ENCODE assay signal across 8 mouse cellular contexts in the genomic region with DNA sequence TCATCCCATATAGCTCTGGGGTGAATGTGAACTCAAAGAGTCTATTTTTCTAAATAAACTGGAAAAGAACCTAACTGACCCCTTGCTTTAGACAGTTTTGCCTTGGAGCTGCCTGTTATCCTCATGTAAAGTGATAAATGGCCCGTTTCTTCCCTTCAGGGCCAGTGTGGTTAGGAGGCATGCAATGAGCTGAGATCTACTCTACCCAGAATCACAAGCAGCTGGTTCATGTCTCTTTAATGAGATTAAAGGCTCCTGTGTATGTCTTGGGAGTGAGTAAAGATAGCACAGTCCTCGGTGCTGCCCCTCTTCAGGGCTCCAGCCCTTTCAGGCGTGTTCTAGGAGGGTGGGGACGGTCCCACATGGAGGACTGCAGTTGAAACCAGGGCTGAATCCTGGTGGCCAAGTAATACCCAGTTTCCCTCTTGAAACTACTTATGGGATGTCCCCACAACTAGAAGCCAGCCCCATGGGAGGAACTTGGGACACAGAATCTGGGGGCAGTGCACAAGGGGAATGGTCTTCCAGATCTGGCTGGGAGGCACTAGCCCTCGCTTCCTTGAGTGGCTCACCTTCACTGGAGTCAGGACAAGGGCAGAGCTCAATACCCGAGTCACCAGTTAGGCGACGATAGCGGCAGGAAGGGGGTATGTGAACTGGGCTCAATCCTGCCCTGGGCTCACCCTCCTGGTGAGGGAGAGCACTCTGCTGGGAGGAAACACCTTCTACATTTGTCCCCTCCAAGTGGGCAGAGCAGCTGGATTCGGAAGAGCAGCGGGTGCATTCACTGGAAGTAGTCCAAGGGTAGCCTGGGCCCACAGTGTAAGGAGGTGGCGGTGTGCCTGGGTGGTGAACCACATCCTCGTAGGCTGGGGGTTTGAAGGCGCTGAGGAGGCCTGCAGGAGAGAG. TPM values are rescaled to one million over a fixed set of nuclear protein-coding genes. Genes with fewer than 3 reads are reported as not detected.
DNase-seq lines count a peak whose midpoint lies in the region; ATAC-seq and TF ChIP-seq lines count a peak whose summit lies in the region.

No protein-coding gene starts in this region.

- no peak overlapping the region for H3K4me2 ChIP-seq in heart, embryonic 13.5 days
- peak overlapping the region; percentile 99 for H3K4me2 ChIP-seq in hindbrain, embryonic 15.5 days
- peak overlapping the region; percentile 97; the same call in 1 of the 2 replicates for H3K4me2 ChIP-seq in neural tube, embryonic 15.5 days

- 0 out of 2 replicates have a peak overlapping the region, but pooled peaks have one; percentile 20 for H3K27ac ChIP-seq in heart, embryonic 13.5 days (replicated peaks)
- no peak overlapping the region for H3K27ac ChIP-seq in thymus, adult 2 months (ENCODE audit: control insufficient read depth, insufficient read depth, low read length)
- H3K27ac ChIP-seq in hindbrain, embryonic 15.5 days (replicated peaks): no peak overlapping the region
- 0 out of 2 replicates have a peak overlapping the region, but pooled peaks have one; percentile 28 for H3K27ac ChIP-seq in neural tube, embryonic 15.5 days (replicated peaks)

- H3K27me3 ChIP-seq in heart, embryonic 13.5 days (replicated peaks): no peaks in the 10 kb centered on the region
- H3K27me3 ChIP-seq in thymus, adult 2 months (ENCODE audit: control insufficient read depth, insufficient read depth, low read length): no peaks in the 10 kb centered on the region
- H3K27me3 ChIP-seq in hindbrain, embryonic 15.5 days: no peaks in the 10 kb centered on the region
- no peaks in the 10 kb centered on the region for H3K27me3 ChIP-seq in neural tube, embryonic 15.5 days (replicated peaks)

- no peaks in the 10 kb centered on the region for H3K9me3 ChIP-seq in heart, embryonic 13.5 days
- H3K9me3 ChIP-seq in hindbrain, embryonic 15.5 days: no peaks in the 10 kb centered on the region
- no peaks in the 10 kb centered on the region for H3K9me3 ChIP-seq in neural tube, embryonic 15.5 days (replicated peaks)

- no peak for TF ChIP-seq POLR2A in thymus, adult 2 months (IDR thresholded peaks at IDR 0.05; ENCODE audit: control insufficient read depth, extremely low read depth, insufficient read depth, low read length, poor library complexity)

- H3K9ac ChIP-seq in heart, embryonic 13.5 days: peak overlapping the region; percentile 93; the same call in 1 of the 2 replicates
- H3K9ac ChIP-seq in hindbrain, embryonic 15.5 days: no peak overlapping the region
- H3K9ac ChIP-seq in neural tube, embryonic 15.5 days (replicated peaks): 0 out of 2 replicates have a peak overlapping the region, but pooled peaks have one; percentile 92

- ATAC-seq in heart, embryonic 13.5 days (ENCODE audit: extremely low read depth, insufficient number of reproducible peaks, low FRiP score, low TSS enrichment): no peak
- no peak for ATAC-seq in hindbrain, embryonic 15.5 days (ENCODE audit: low FRiP score, low read depth)
- no peak for ATAC-seq in neural tube, embryonic 15.5 days (ENCODE audit: low FRiP score)

- 74% methylated on average over 14 of the region's 14 CpGs for WGBS in heart, embryonic 13.5 days
- WGBS in thymus, adult 2 months: 36% methylated on average over 14 of the region's 14 CpGs
- 87% methylated on average over 14 of the region's 14 CpGs for whole genome bisulfite sequencing in hindbrain, embryonic 15.5 days
- 86% methylated on average over 14 of the region's 14 CpGs for WGBS in neural tube, embryonic 15.5 days

- H3K36me3 ChIP-seq in heart, embryonic 13.5 days: peaks cover 36% of the 10 kb centered on the region
- H3K36me3 ChIP-seq in thymus, adult 2 months (ENCODE audit: control insufficient read depth, insufficient read depth, low read length): no peaks in the 10 kb centered on the region
- peaks cover 22% of the 10 kb centered on the region for H3K36me3 ChIP-seq in hindbrain, embryonic 15.5 days
- peaks cover 30% of the 10 kb centered on the region for H3K36me3 ChIP-seq in neural tube, embryonic 15.5 days

- H3K4me1 ChIP-seq in heart, embryonic 13.5 days: peaks cover 60% of the 10 kb centered on the region
- H3K4me1 ChIP-seq in thymus, adult 2 months (replicated peaks; ENCODE audit: control insufficient read depth, insufficient read depth, low read length): peaks cover 35% of the 10 kb centered on the region
- H3K4me1 ChIP-seq in hindbrain, embryonic 15.5 days (replicated peaks): peaks cover 68% of the 10 kb centered on the region
- H3K4me1 ChIP-seq in neural tube, embryonic 15.5 days: peaks cover 73% of the 10 kb centered on the region

- no peak overlapping the region for H3K4me3 ChIP-seq in heart, embryonic 13.5 days
- no peak overlapping the region for H3K4me3 ChIP-seq in thymus, adult 2 months (ENCODE audit: control insufficient read depth, insufficient read depth, low read length)
- H3K4me3 ChIP-seq in hindbrain, embryonic 15.5 days: no peak overlapping the region; the same call in 1 of the 2 replicates
- H3K4me3 ChIP-seq in neural tube, embryonic 15.5 days (replicated peaks): 0 out of 2 replicates have a peak overlapping the region, but pooled peaks have one; percentile 83

- no peak for DNase-seq in heart, postnatal 14 days
- peak; percentile 31 for DNase-seq in thymus, adult 2 months
- no peak for DNase-seq in thymus, postnatal 10 days (ENCODE audit: low spot score in 2 of 2)
- no peak for DNase-seq in testis, postnatal 14 days (ENCODE audit: low spot score)
- DNase-seq in left cerebral cortex, postnatal 14 days (ENCODE audit: low spot score in 2 of 2): no peak

- intact Hi-C loops in heart, postnatal 14 days (cut with DNase I): loop anchor here (5.0 kb wide), 1 partner anchor 148 kb away; no protein-coding TSS in a partner anchor
- intact Hi-C loops in left cerebral cortex, postnatal 14 days (cut with DNase I): loop anchor here (5.0 kb wide), 1 partner anchor 38 kb away; a partner anchor contains a TSS

- TF ChIP-seq CTCF in thymus, adult 2 months (IDR thresholded peaks at IDR 0.05; ENCODE audit: borderline replicate concordance, control insufficient read depth, extremely low read depth, insufficient read depth, low read length, poor library complexity): no peak

RNA-seq across cellular contexts. Expression of a gene that starts 2.3 kb away (rescaled TPM):
- polyA plus RNA-seq in heart, embryonic 13.5 days (2015; fragmentation: Nextera tagmentation; extraction: Ambion mirVana): 88.8 and 99.2 TPM in 2 replicates
- total RNA-seq in heart, postnatal 14 days (2021): 10 to 100 TPM; 72.4 to 80.1 TPM
- polyA plus RNA-seq in thymus, adult 2 months (2012; rRNA removed): 227 and 265 TPM in 2 replicates
- polyA plus RNA-seq in hindbrain, embryonic 15.5 days (2015; fragmentation: Nextera tagmentation; extraction: Ambion mirVana): 155 and 161 TPM in 2 replicates
- polyA plus RNA-seq in neural tube, embryonic 15.5 days (2015; fragmentation: Nextera tagmentation; extraction: Ambion mirVana): 146 and 155 TPM in 2 replicates
- total RNA-seq in left cerebral cortex, postnatal 14 days (2021): 10 to 100 TPM; 44.2 to 53.8 TPM

RNA-seq across cellular contexts. Expression of a gene that starts 3.8 kb away (rescaled TPM):
- polyA plus RNA-seq in heart, embryonic 13.5 days (2015; fragmentation: Nextera tagmentation; extraction: Ambion mirVana): 18.5 and 22.0 TPM in 2 replicates
- 10 to 100 TPM; 10.4 to 11.4 TPM for total RNA-seq in heart, postnatal 14 days (2021)
- polyA plus RNA-seq in thymus, adult 2 months (2012; rRNA removed): 142 and 143 TPM in 2 replicates
- 22.8 and 27.2 TPM in 2 replicates for polyA plus RNA-seq in hindbrain, embryonic 15.5 days (2015; fragmentation: Nextera tagmentation; extraction: Ambion mirVana)
- polyA plus RNA-seq in neural tube, embryonic 15.5 days (2015; fragmentation: Nextera tagmentation; extraction: Ambion mirVana): 26.1 and 31.3 TPM in 2 replicates
- total RNA-seq in left cerebral cortex, postnatal 14 days (2021): 10 to 100 TPM; 24.4 to 27.3 TPM

RNA-seq across cellular contexts. Expression of a gene that starts 6.2 kb away (rescaled TPM):
- polyA plus RNA-seq in heart, embryonic 13.5 days (2015; fragmentation: Nextera tagmentation; extraction: Ambion mirVana): 8.2 and 8.7 TPM in 2 replicates
- total RNA-seq in heart, postnatal 14 days (2021): 10 to 100 TPM; 14.2 to 15.3 TPM
- polyA plus RNA-seq in thymus, adult 2 months (2012; rRNA removed): 67.2 and 98.6 TPM in 2 replicates
- 13.8 and 16.3 TPM in 2 replicates for polyA plus RNA-seq in hindbrain, embryonic 15.5 days (2015; fragmentation: Nextera tagmentation; extraction: Ambion mirVana)
- polyA plus RNA-seq in neural tube, embryonic 15.5 days (2015; fragmentation: Nextera tagmentation; extraction: Ambion mirVana): 12.0 and 12.3 TPM in 2 replicates
- 10 to 100 TPM; 15.1 to 18.8 TPM for total RNA-seq in left cerebral cortex, postnatal 14 days (2021)

RNA-seq across cellular contexts. Expression of a gene that starts 10.2 kb away (rescaled TPM):
- 134 and 176 TPM in 2 replicates for polyA plus RNA-seq in heart, embryonic 13.5 days (2015; fragmentation: Nextera tagmentation; extraction: Ambion mirVana)
- 100 to 1,000 TPM; 133 to 136 TPM for total RNA-seq in heart, postnatal 14 days (2021)
- polyA plus RNA-seq in thymus, adult 2 months (2012; rRNA removed): 67.2 and 83.6 TPM in 2 replicates
- 113 and 124 TPM in 2 replicates for polyA plus RNA-seq in hindbrain, embryonic 15.5 days (2015; fragmentation: Nextera tagmentation; extraction: Ambion mirVana)
- 121 and 123 TPM in 2 replicates for polyA plus RNA-seq in neural tube, embryonic 15.5 days (2015; fragmentation: Nextera tagmentation; extraction: Ambion mirVana)
- total RNA-seq in left cerebral cortex, postnatal 14 days (2021): 10 to 100 TPM; 61.7 to 64.8 TPM

RNA-seq across cellular contexts. Expression of a gene that starts 16.2 kb away (rescaled TPM):
- polyA plus RNA-seq in heart, embryonic 13.5 days (2015; fragmentation: Nextera tagmentation; extraction: Ambion mirVana): 19.5 and 21.6 TPM in 2 replicates
- total RNA-seq in heart, postnatal 14 days (2021): 1 to 10 TPM; 6.9 to 8.0 TPM
- polyA plus RNA-seq in thymus, adult 2 months (2012; rRNA removed): 40.5 and 41.3 TPM in 2 replicates
- 14.9 and 17.8 TPM in 2 replicates for polyA plus RNA-seq in hindbrain, embryonic 15.5 days (2015; fragmentation: Nextera tagmentation; extraction: Ambion mirVana)
- 17.1 and 23.7 TPM in 2 replicates for polyA plus RNA-seq in neural tube, embryonic 15.5 days (2015; fragmentation: Nextera tagmentation; extraction: Ambion mirVana)
- 10 to 100 TPM; 55.2 to 62.4 TPM for total RNA-seq in left cerebral cortex, postnatal 14 days (2021)

Comparison
In these comparisons a context has a peak if more than half of its experiments do, and no peak if none do; other contexts are left out.
1. H3K27ac ChIP-seq: peak in heart, embryonic 13.5 days (single experiment) and neural tube, embryonic 15.5 days (single experiment); none in thymus, adult 2 months (single experiment) and hindbrain, embryonic 15.5 days (single experiment).